Mouse (Mus musculus) kidney, postnatal 25 days (tissue): ENCODE measurements around the gene Smg6.

ENCODE experiments used
- DNase-seq, 2 experiments: peaks; one replicate each; pipeline ENCODE4 v3.0.0; 2021; ENCODE audit warnings: mixed read lengths in 2 of 2

Smg6 gene

DNA sequence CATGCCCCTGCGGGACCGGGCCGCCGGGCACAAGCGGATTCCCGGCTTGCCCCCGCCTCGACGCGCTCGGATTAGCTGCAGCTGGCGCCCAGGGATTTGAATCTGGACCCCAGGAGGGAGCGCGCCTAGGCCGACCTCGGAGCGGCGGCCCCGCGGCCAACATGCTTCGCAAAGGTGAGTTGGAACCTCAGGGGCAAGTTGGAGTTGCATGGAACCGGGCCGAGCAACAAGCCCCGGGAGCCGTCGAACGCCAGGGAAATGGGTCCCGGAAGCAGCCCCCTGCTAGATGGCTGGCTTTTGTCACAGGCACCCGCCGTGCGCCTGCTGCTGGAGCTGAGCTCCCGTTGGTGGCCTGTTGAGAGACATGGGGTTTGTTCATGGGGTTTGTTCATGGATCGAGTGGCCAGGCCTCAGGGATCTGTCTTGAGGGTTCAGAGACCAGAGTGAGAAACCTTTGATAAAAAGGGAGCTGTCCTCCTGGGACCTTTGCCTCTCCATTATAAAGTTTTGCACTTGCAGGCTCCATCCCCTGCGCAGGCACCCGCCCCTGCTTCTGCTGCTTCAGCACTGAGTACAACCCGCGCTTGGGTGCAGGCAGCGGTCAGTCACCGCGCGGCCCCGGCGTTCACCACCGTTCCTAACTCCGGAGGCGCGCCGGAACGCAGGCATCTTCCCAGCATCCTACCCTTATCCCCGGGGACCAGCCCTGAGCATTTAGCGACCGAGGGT lies 268.7 kb downstream of the Smg6 start:
- peak; percentile 51 to 68 for DNase-seq

DNA sequence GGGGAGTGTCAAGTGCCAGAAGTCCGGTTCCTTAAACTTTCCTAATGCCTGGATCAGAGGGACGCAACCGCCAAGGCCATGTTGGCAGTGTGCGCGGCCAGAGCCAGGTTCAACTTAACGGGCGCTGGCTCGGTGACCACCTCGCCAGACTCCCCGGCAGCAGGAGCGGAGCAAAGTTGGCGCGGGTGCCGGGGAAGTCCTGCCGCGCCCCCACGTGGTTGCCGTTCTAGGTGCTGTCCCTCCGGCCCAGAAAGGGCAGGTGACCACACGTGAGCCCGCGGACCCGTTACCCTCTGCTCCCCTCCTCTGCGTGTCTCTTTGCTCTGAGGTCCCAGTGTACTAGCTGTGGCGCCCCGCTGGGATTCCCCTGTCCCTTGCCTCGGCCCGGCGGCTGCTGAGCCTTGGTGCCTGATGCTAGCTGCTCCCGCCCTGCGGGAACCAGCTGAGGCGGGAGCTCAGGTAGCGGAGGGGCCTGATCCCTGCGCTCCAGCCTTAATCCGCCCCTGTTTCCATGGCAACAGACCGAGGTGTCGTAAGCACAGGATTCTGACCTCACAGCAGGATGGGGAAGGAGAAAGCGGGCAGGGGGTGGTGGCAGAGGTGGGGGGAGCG lies 269.3 kb downstream of the Smg6 start:
- peak; percentile 71 to 86 for DNase-seq

DNA sequence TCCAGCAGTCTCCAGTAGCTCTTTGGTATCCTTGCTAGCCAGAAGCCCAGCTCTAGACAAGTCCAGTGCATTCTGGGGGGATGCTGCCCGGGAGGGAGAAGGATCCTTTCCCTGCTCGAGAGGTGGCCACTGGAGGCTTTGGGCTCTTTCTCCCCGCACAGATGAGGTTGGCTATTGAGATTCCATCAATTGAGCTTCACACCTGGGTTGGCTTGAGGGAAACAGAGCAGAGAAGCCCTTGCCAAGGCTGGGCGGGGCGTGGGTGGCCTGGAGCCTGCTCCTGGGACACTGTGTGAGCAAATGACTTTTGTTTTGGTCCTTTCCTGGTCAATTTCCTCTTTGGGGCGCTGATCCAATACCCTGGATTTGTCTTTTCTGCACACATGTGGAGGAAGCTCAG lies 270.5 kb downstream of the Smg6 start:
- DNase-seq, result no peak

DNA sequence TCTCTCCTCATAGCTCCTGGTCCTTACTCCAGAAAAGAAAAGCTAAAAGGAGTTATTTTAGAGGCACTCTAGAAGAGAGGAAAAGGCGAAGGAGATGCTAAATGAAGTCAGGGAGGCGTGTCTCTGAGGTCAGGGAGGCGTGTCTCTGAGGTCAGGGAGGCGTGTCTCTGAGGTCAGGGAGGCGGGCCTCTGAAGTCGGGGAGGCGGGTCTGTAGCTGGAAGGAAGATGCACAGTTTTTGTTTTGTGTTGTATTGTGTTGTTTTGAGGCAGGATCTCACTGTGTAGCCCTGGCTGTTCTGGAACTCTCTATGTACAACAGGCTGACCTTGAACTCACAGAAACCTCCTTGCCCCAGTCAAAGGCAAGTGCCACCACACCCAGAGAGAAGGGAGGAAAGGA lies 272.3 kb downstream of the Smg6 start:
- no peak for DNase-seq

DNA sequence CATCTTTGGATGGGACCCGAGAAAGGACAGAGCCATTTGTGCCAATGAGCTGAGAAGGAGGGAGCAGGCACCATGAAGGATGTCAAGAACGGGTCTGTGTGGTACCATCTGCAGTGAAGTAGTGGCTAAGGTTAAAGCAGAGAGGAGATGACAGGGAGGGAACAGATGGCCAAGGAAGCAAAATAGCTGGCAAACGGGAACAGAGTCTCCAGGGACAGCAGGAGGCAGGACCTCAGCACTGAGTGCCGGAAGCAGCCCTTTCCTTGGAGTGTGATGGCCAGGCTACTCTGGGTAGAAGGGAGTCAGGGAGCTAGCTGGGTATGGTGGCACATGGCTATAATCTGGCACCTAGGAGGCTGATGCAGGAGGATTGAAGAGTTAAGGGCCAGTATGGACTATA lies 273.2 kb downstream of the Smg6 start:
- DNase-seq, result no peak

DNA sequence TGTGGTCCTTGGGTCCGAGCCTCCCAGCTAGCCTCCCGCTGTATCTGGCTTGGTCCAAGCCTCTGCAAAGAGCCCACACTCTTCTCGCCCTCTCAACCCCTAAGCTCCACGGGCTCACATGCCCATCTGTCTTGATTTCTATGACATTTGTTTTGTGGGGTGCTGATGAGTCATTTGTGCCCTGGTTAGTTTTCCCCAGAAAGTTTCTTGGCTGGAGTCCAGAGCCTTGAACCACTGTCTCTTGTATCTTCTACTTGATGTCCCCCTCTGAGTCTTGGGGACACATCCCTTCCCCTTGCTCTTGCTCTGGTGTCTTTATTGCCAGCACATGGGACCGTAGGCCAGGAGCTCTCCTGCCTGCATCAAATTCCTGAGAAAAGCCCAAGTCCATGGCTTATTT lies 274.3 kb downstream of the Smg6 start:
- DNase-seq, result no peak

DNA sequence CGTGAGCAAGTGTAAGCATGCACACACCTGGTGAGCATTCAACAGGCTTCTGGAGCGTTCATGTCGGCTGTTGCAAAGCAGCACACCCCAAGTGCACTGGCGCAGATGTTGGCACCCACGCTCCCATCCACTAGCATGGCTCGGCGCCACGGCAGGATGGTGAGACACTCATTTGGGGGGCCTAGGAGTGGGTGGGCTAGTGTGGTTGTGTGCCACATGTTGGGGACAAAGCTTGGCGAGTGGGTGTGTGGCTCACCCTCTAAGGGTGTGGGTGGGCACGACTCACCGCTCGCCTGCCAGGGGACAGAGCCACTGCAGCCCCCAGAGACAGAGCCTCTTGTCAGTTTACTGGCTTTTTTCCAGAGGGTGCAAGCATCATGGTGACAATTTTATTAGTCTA lies 275.3 kb downstream of the Smg6 start:
- DNase-seq, result no peak

DNA sequence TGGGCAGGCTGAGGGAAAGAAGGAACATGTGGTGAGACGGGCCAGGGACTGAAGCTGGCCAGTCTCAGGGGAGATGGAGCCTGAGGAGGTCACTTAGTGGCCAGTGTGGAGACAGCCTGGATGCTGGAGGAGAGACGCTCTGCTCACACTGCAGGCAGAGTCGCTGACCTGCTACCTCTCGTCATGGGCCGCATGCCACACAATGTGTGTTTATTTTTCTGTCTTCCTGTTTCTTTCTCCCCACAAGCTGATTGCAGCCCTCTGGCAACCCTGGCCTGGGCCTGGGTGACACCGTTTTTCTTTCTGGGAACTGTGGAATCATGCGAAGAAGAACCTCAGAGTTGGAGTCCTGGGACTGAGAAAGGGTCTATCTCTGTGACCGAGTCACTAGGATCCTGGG lies 276.1 kb downstream of the Smg6 start:
- DNase-seq, result peak in 1 of 2 experiments; percentile 24

DNA sequence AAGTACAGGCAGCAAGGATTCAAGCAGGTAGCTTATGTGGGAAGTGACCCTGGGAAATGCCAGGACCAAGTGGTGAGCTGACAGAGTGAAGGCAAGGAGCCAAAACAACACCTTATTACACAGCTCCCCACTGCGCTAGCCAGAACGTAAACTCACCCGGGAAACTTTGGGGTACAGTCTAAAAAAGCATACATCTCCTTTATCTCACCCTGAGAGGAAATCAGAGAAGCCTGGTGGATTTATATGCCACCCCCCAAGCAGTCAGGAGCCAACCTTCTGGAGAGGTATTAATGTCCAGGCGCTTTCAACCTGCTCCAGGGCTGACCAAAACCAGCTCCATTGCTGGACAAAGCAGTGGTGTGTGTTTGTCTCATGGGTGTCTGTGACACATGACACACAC lies 278.3 kb downstream of the Smg6 start:
- peak in 1 of 2 experiments; percentile 34 for DNase-seq

DNA sequence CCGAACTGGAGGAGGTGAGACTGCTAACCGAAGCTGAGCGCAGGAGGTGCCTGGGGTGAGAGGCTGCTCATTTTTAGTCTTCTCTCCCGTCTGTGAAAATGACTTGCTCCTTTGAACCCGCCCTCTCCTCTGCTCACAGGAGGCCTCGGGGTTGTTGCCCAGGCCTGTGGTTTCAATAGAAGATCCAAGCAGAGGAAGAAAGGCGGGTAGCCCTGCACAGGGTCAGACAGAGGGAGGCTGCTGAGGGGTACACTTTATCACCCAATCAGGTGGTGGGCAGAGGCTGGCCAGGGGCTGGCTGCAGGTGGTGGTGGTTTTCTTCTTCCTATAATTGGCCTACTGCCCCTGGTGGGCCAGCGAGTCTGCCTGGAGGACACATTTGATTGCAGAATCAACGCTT lies 278.8 kb downstream of the Smg6 start:
- peak in 1 of 2 experiments; percentile 26 for DNase-seq

DNA sequence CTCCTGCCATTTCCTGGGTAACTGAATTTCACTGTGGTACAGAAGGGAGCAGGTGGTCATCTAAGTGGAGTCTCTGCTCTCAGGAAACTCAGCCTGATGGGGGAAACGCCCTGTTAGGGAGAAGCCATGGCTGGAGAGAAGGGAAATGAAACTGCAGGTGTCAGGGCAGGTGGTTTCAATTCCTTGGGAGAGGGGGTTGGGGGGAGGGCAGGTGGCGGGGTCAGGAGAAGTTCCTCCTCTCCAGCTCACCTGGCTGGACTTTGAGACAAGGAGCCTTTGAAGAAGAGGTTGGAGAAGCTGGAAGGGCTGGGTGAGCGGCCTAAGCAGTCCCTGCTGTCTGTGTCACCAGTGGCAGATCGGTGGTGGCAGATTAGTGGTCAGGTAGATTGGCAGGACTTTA lies 280.7 kb downstream of the Smg6 start:
- DNase-seq, result no peak

DNA sequence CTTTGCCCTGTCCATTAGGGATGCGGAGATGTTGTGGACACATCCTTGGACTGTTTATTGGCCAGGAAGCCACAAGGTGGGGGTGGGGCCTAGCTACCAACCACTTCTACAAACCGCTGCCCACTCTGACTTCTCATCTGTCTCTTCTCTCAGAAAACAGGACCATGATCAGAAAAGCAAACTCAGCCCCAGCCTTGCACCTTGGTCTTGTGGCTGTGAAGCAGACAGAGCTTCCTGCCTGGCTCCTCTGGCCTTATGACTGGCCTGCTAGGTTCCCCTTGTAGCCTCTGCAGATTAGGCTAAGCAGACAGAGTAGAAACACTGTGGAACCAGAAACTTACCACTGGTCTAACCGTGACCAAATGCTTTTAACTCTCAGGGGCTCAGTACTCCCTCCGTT lies 283.7 kb downstream of the Smg6 start:
- DNase-seq, result no peak

DNA sequence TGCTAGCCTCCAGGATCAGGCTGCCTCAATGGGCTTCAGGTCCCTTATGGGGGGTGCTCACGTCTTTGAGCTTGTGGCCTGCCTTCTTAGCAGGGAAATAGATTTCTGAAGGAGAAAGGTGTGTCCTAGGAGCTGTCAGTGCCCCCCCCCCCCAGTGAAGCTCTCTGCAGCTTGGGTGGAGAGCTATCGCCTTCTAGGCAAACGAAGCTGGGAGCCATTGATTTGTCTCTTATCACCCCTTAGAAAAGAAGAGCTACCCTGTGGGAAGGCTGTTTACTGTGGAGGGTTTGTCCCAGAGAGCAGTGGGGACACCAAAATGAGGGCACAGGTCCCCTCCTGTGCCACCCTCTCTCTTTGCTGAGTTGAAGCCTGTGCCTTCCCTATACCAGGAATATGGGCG lies 284.5 kb downstream of the Smg6 start:
- DNase-seq, result no peak

DNA sequence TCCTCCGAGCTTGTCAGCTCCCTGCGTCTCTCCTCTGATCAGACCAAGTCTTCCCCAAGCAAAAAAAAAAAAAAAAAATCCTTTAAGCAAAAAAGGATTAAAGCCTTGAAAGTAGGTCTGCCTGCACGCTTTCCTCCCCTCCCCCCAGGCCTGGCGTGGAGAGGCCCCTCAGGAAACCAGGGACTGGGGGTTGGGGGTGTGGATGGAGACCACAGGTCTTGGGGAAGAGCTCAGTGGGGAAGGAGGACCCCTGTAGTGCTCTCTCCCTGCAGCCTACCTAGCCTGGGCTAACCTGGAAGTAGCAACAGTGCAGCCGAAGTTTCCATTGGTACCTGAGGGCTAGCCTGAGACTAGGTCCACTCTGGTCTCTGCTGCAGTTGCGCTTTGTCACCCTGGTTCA lies 285.1 kb downstream of the Smg6 start:
- DNase-seq, result peak in 1 of 2 experiments; percentile 30

DNA sequence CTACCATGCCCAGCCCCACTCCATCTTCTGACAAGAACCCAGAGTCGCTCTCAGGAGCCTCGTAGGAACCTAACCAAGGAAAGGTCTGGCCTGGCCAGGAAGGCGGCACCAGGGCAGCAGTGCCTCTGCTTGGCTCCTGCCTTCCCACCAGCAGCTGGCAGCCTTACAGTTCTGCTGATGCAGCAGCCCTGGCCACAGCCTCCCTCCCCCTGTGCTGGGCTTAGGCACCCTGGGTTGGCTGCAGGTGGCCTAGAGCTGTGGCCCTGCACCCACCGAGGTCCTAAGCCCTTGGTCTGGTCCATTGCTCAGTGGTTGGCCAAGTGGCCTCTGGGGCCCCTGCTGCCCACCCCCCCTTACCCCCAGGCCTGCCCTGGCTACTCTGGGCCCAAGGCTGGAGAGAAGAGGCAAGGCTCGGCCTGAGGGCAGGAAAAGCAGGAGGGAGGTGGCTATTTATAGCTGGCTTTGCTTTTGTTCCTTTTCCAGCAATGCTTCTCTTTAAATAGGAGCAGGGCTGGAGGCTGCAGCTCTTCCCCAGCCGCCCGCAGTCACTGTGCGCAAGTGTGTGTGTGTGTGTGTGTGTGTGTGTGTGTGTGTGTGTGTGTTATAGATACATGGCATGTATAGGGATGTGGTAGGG lies 286.5 kb downstream of the Smg6 start:
- DNase-seq, result peak; percentile 69 to 91

DNA sequence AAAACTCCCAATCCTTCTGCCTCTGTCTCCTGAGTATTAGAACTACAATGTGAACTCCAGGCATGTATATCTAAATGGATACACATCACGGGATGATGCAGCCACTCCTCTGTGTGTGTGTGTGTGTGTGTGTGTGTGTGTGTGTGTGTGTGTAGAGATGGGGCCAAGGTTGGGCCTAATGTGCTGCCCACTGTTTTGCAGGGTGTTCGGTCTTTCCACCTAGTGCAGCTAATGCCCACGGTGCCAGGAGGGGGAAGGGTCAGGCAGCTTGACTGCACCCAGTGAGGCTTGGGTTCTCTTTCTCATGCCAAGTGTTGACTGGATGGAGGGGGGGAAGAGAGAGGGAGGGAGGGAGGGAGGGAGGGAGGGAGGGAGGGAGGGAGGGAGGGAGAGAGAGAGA lies 287.3 kb downstream of the Smg6 start:
- DNase-seq, result peak; percentile 70 to 89

DNA sequence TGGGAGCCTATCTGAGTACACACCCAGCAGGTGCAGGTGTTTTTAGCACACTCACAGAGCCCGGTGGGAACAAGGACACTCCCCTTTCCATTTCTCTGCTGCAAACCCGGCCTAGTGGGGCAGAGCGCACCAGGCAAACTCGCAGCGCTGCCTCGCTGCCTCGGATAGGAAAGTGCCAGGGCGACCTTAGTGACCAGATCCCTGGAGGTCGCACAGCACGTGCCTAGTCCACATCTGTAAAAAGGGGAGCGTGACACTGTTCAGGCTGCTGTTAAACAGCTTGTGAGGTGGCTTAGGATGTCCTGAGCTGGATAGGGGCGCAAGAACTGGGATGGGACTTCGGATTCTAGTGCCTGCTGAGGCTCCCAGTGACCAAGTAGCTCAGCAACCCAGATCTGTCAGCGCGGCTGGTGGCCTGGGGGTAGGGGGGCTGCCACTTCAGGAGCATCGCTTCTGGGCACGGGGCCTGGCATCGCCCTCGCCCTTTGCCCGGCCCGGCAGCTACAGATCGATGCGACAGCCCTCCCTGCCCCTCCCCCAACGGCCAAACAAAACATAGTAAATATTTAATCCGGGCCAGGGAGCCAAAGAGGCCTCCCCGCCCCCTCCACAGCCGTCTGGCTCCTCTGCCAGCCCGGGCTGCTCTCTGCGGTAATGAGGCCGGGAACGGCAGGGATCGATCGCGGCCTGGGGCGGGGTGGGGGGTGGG lies 287.9 kb downstream of the Smg6 start:
- peak; percentile 96 for DNase-seq
